In genomic region chr8:127175160-127175836, GRCm38 (mm10) we compare ENCODE assay signal across 30 mouse cellular contexts.
"Had no signal": no experiment of that assay in that cellular context is flagged by ENCODE, and none has a peak within 500 bp of the region (broad histone marks: within the 10 kb centered on the region; RNA-seq: fewer than 3 reads in every experiment).

No protein-coding gene starts in this region.

- H3K4me1 ChIP-seq: liver, embryonic 12.5 days; liver, embryonic 13.5 days; liver, embryonic 15.5 days; megakaryocyte, embryonic 14.5 days; midbrain, embryonic 10.5 days; midbrain, embryonic 12.5 days; midbrain, embryonic 13.5 days; midbrain, embryonic 15.5 days had no signal

- H3K27me3 ChIP-seq: limb, embryonic 12.5 days; limb, embryonic 13.5 days; limb, embryonic 15.5 days; liver, embryonic 12.5 days; liver, embryonic 13.5 days; liver, embryonic 15.5 days; lung, embryonic 15.5 days; midbrain, embryonic 12.5 days; midbrain, embryonic 13.5 days; midbrain, embryonic 15.5 days had no signal

- H3K9ac ChIP-seq: limb, embryonic 12.5 days; limb, embryonic 13.5 days; limb, embryonic 15.5 days; liver, embryonic 12.5 days; liver, embryonic 13.5 days; liver, embryonic 14.5 days; liver, embryonic 15.5 days; lung, embryonic 14.5 days; lung, embryonic 15.5 days; midbrain, embryonic 12.5 days; midbrain, embryonic 13.5 days; midbrain, embryonic 15.5 days had no signal

- H3K4me2 ChIP-seq: limb, embryonic 12.5 days; limb, embryonic 13.5 days; limb, embryonic 15.5 days; liver, embryonic 11.5 days; liver, embryonic 12.5 days; liver, embryonic 13.5 days; liver, embryonic 15.5 days; lung, embryonic 14.5 days; lung, embryonic 15.5 days; midbrain, embryonic 11.5 days; midbrain, embryonic 12.5 days; midbrain, embryonic 13.5 days; midbrain, embryonic 15.5 days had no signal

- DNase-seq: left cerebral cortex, postnatal 4 days; liver; liver, embryonic 13.5 days; lung, adult 18-20 months; lung, adult 2 months; lung, embryonic 14.5 days; lung, postnatal 10 days; lung, postnatal 14 days; lung, postnatal 36 days; lung, postnatal 4 days; midbrain, embryonic 14.5 days had no signal

- H3K27ac ChIP-seq: limb, embryonic 10.5 days; limb, embryonic 12.5 days; limb, embryonic 13.5 days; limb, embryonic 15.5 days; liver, embryonic 12.5 days; liver, embryonic 13.5 days; liver, embryonic 14.5 days; liver, embryonic 15.5 days; lung, embryonic 15.5 days; macrophage; midbrain, embryonic 10.5 days; midbrain, embryonic 12.5 days; midbrain, embryonic 13.5 days; midbrain, embryonic 15.5 days had no signal

- H3K36me3 ChIP-seq: limb, embryonic 10.5 days; limb, embryonic 12.5 days; limb, embryonic 13.5 days; limb, embryonic 15.5 days; liver, embryonic 12.5 days; liver, embryonic 13.5 days; liver, embryonic 15.5 days; lung, embryonic 15.5 days; midbrain, embryonic 10.5 days; midbrain, embryonic 12.5 days; midbrain, embryonic 13.5 days; midbrain, embryonic 15.5 days had no signal

- H3K9me3 ChIP-seq: limb, embryonic 10.5 days; limb, embryonic 12.5 days; limb, embryonic 13.5 days; limb, embryonic 15.5 days; liver, embryonic 12.5 days; liver, embryonic 13.5 days; liver, embryonic 15.5 days; lung, embryonic 15.5 days; midbrain, embryonic 10.5 days; midbrain, embryonic 12.5 days; midbrain, embryonic 13.5 days; midbrain, embryonic 15.5 days had no signal

- H3K4me3 ChIP-seq: limb, embryonic 10.5 days; limb, embryonic 12.5 days; limb, embryonic 13.5 days; limb, embryonic 15.5 days; liver, embryonic 12.5 days; liver, embryonic 13.5 days; liver, embryonic 15.5 days; lung, embryonic 15.5 days; megakaryocyte, embryonic 14.5 days; midbrain, embryonic 10.5 days; midbrain, embryonic 12.5 days; midbrain, embryonic 13.5 days; midbrain, embryonic 15.5 days; myocyte had no signal

- ATAC-seq: liver, embryonic 12.5 days; lung, postnatal 0 days; midbrain, embryonic 13.5 days; midbrain, embryonic 15.5 days; midbrain, embryonic 16.5 days had no signal
